ENCODE assay signal across 26 mouse cellular contexts in the genomic region with DNA sequence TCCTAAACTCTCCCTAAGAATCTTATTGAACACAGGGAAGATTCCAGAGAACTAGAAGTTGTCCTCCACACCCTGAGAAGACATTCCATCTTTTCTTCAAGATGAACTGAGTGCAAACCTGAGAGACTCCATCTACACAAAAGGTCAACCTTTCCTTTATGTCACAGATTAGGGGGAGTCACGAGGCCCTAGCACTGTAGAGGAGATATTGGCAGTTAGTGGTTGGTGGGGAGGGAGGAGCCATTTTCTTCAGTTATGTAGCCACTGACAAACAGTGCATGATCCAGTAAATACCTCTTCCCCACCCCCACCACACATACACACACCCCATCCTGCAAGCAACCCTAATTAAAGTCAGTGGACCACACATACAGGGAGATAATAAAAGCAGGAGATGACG. TPM values are rescaled to one million over a fixed set of nuclear protein-coding genes. Genes with fewer than 3 reads are reported as not detected.
"Had no signal": no experiment of that assay in that cellular context is flagged by ENCODE, and none has a peak within 500 bp of the region (broad histone marks: within the 10 kb centered on the region; RNA-seq: fewer than 3 reads in every experiment).

No protein-coding gene starts in this region.

- H3K9ac ChIP-seq: heart, embryonic 13.5 days; heart, embryonic 15.5 days; hindbrain, embryonic 12.5 days; hindbrain, embryonic 14.5 days; intestine, embryonic 15.5 days; limb, embryonic 12.5 days had no signal

- DNase-seq: gastrocnemius, adult 2 months; gastrocnemius, postnatal 10 days; gastrocnemius, postnatal 25 days; heart, postnatal 14 days; heart, postnatal 36 days; kidney, adult 18-20 months; kidney, adult 8-10 months; kidney, postnatal 10 days; kidney, postnatal 25 days; kidney, postnatal 4 days; liver had no signal

- ATAC-seq: inflammation-experienced regulatory T-cells, adult 6 months; intestine, postnatal 0 days had no signal

- H3K36me3 ChIP-seq: heart, embryonic 13.5 days; heart, embryonic 15.5 days; hindbrain, embryonic 10.5 days; hindbrain, embryonic 12.5 days; intestine, embryonic 15.5 days; limb, embryonic 10.5 days; limb, embryonic 12.5 days had no signal

- H3K27me3 ChIP-seq: hindbrain, embryonic 12.5 days; intestine, embryonic 15.5 days had no signal

- H3K4me3 ChIP-seq: gastrocnemius, adult 2 months; heart, embryonic 13.5 days; heart, embryonic 15.5 days; hindbrain, embryonic 10.5 days; hindbrain, embryonic 12.5 days; intestine, embryonic 15.5 days; layer of hippocampus, adult 2 months; left cerebral cortex, adult 2 months; limb, embryonic 10.5 days; limb, embryonic 12.5 days had no signal

- H3K4me2 ChIP-seq: heart, embryonic 11.5 days; heart, embryonic 13.5 days; heart, embryonic 15.5 days; hindbrain, embryonic 12.5 days; hindbrain, embryonic 14.5 days; intestine, embryonic 15.5 days; limb, embryonic 12.5 days; liver, embryonic 11.5 days had no signal

- H3K27ac ChIP-seq: gastrocnemius, adult 2 months; heart, embryonic 13.5 days; heart, embryonic 15.5 days; hindbrain, embryonic 10.5 days; hindbrain, embryonic 12.5 days; hindbrain, embryonic 14.5 days; intestine, embryonic 15.5 days; layer of hippocampus, adult 2 months; left cerebral cortex, adult 2 months; limb, embryonic 10.5 days; limb, embryonic 12.5 days had no signal

- H3K4me1 ChIP-seq: heart, embryonic 15.5 days; hindbrain, embryonic 12.5 days; intestine, embryonic 15.5 days had no signal

- H3K9me3 ChIP-seq: heart, embryonic 13.5 days; heart, embryonic 15.5 days; hindbrain, embryonic 10.5 days; hindbrain, embryonic 12.5 days; intestine, embryonic 15.5 days; limb, embryonic 10.5 days; limb, embryonic 12.5 days had no signal

RNA-seq across cellular contexts. Expression of gene Kcnmb1, which starts 44.4 kb away (rescaled TPM):
- total RNA-seq: granulocyte monocyte progenitor cell, adult 5-6 weeks had no signal
